Mouse (Mus musculus) lung, adult 10 weeks (tissue): ENCODE results near the gene Olfr365. TPM values are rescaled to one million over a fixed set of nuclear protein-coding genes. Genes with fewer than 3 reads are reported as not detected.

Source experiments
- polyA plus RNA-seq: library from polyadenylated mRNA; stranded (reverse); fragments of 350-450 nt; fragmentation: Illumina TruSeq; extraction: RNeasy Lipid Tissue Mini Kit (QIAGEN cat#74804); gene quantifications from one replicate; pipeline ENCODE4 v1.2.3, GENCODE M21; 2014; ENCODE audit warnings: low read depth, low replicate concordance; ENCODE audit not compliant: insufficient read depth

The Olfr365 gene
- not detected for polyA plus RNA-seq

GRCm38 (mm10) chr2:37187898-37188297 is at the start of gene Olfr365:
Gene Olfr365, plus strand, starts transcription at chr2:37188198.

DNA sequence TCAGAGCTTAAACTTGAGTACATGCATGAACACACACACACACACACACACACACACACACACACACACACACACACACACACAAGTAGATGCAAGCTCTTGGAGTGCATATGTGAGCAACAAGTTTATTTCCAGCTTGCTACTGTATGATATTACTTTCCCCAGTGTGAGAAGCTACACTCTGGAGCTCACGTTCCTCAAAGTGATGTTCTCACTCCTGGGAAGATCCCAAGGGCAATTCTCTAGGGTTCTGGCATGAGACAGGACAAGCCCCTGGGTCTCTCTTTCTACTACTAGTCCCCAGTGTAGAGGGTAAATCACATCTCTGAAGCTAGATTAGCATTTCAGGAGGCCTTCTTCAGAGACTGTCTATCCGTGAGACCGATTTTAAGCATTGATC is 49.0 kb upstream of the Olfr365 start, which contains the start of gene Olfr364-ps1:
Olfr364-ps1 (plus strand) TSS at position 301 of the 400 bp plus-strand sequence.

DNA sequence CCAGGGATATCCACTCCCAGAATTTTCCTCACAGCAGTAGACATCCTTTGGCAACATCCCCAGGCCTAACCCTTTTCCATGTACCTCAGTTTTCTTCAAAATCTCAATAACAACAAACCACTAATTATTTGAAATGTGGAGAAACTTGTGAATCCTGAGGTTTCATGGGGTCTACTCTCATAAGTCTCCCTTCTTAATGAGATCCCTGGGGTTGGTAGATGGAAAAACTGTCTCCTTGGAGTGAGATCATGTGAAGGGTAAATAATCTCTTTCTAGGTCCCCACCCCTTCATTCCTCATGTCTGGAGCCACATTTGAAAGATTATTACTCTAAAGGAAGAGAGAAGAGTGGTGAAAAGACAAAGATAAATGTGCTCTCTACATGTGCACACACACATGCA is 23.3 kb downstream of the Olfr365 start, which contains the start of gene Olfr366:
Olfr366 (plus strand) TSS at position 301 of the 400 bp plus-strand sequence.

Other genes with a start within 250 kb of the Olfr365 start
- gene Olfr357, start 194.4 kb upstream of the Olfr365 start, polyA plus RNA-seq = not detected
- gene Olfr358, start 178.9 kb upstream of the Olfr365 start, polyA plus RNA-seq = not detected
- gene Olfr360, start 122.5 kb upstream of the Olfr365 start, polyA plus RNA-seq = not detected
- gene Olfr361, start 98.9 kb upstream of the Olfr365 start, polyA plus RNA-seq = not detected
- gene Olfr362, start 70.3 kb upstream of the Olfr365 start, polyA plus RNA-seq = not detected
- gene Olfr364-ps1, start 48.9 kb upstream of the Olfr365 start, polyA plus RNA-seq = not detected
- not detected for gene Olfr366, start 23.4 kb downstream of the Olfr365 start, polyA plus RNA-seq
- not detected for gene Olfr368, start 138.3 kb downstream of the Olfr365 start, polyA plus RNA-seq
- 21.4 TPM for gene Pdcl, start 171.1 kb downstream of the Olfr365 start, polyA plus RNA-seq
- gene Rc3h2, start 234.7 kb downstream of the Olfr365 start, polyA plus RNA-seq = 6.0 TPM